Mouse (Mus musculus): Measurements from ENCODE around the gene Cfap100.

- TF ChIP-seq CTCF (IDR thresholded peaks at IDR 0.05; ENCODE audit: extremely low read depth, insufficient read length, insufficient replicate concordance, low read depth, low read length) (peak; percentile 53; the same call in 1 of the 2 replicates), POLR2A (IDR thresholded peaks at IDR 0.05; ENCODE audit: low read depth, low read length) (no peak; the same call in 1 of the 2 replicates)
These were observed at the start of gene Cfap100 for GRCm38 (mm10) chr6:90428380-90428974.
